Comparison of ENCODE assay signal across 16 mouse cellular contexts in the genomic region with DNA sequence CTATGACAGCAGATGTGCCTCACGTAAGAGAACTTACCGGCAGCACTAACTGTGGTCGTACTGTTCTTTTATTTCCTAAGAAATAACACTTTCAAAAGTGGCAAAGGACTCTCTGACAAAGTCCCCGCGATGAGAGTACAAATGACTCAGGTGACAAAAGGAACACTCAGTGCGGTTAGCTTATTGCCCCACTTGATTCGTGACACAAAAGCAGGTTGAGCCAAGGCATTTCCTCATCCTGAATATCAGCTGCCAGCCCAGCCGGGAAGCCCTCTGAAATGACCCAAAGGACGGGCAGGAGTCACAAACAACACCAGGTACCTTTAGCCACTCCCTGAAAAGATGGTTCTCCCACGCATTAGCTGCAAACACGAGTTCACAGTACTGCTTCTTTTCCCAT.
DNase-seq lines count a peak whose midpoint lies in the region; ATAC-seq and TF ChIP-seq lines count a peak whose summit lies in the region.
"Had no signal": no experiment of that assay in that cellular context is flagged by ENCODE, and none has a peak within 500 bp of the region (broad histone marks: within the 10 kb centered on the region; RNA-seq: fewer than 3 reads in every experiment).

No protein-coding gene starts in this region.

- H3K4me1 ChIP-seq in hindbrain, embryonic 11.5 days (replicated peaks; ENCODE audit: control insufficient read depth, insufficient read depth, low read length): peaks cover 10% of the 10 kb centered on the region
- peaks cover 15% of the 10 kb centered on the region; the same call in 1 of the 2 replicates for H3K4me1 ChIP-seq in hindbrain, postnatal 0 days (ENCODE audit: insufficient read depth, low read length)

- WGBS in hindbrain, embryonic 11.5 days: 50% methylated on average over 11 of the region's 11 CpGs
- WGBS in hindbrain, postnatal 0 days: 53% methylated on average over 11 of the region's 11 CpGs

- ATAC-seq in hindbrain, embryonic 11.5 days (ENCODE audit: low FRiP score): no peak
- no peak for ATAC-seq in hindbrain, postnatal 0 days
- peak; percentile 14 to 52; a peak in 2 of 4 replicates for ATAC-seq in hematopoietic stem cell, adult 5-6 weeks (replicated peaks in 1 of 2; ENCODE audit: insufficient read depth in 1 of 2, low FRiP score in 2 of 2, low TSS enrichment in 1 of 2, low read depth in 1 of 2, poor library complexity in 2 of 2, severe bottlenecking in 2 of 2)
- peak; percentile 94 for ATAC-seq in megakaryocyte, adult 5-6 weeks (ENCODE audit: poor library complexity, severe bottlenecking)
- ATAC-seq: activated CD4-positive, CD25-positive, alpha-beta regulatory T cell, adult 4 months; inflammation-experienced regulatory T-cells, adult 6 months had no signal

- no peak overlapping the region for H3K27ac ChIP-seq in hindbrain, embryonic 11.5 days (ENCODE audit: low read depth, low read length)
- no peak overlapping the region for H3K27ac ChIP-seq in hindbrain, postnatal 0 days
- H3K27ac ChIP-seq: lung, embryonic 15.5 days had no signal

- no peak overlapping the region for H3K4me3 ChIP-seq in hindbrain, embryonic 11.5 days (ENCODE audit: low read depth, low read length)
- no peak overlapping the region for H3K4me3 ChIP-seq in hindbrain, postnatal 0 days (ENCODE audit: low read length)
- H3K4me3 ChIP-seq: erythroblast, embryonic 14.5 days; lung, embryonic 15.5 days had no signal

- H3K4me2 ChIP-seq in hindbrain, embryonic 11.5 days (replicated peaks; ENCODE audit: low read depth, low read length): no peak overlapping the region
- H3K4me2 ChIP-seq in hindbrain, postnatal 0 days (ENCODE audit: low read depth, low read length): no peak overlapping the region

- H3K9me3 ChIP-seq in hindbrain, embryonic 11.5 days (ENCODE audit: control insufficient read depth, low read length): no peaks in the 10 kb centered on the region
- H3K9me3 ChIP-seq in hindbrain, postnatal 0 days (ENCODE audit: low read length): no peaks in the 10 kb centered on the region
- H3K9me3 ChIP-seq: lung, embryonic 15.5 days had no signal

- no peak for TF ChIP-seq CTCF in hindbrain, postnatal 0 days (IDR thresholded peaks at IDR 0.05; ENCODE audit: low read depth)

- no peak overlapping the region for H3K9ac ChIP-seq in hindbrain, embryonic 11.5 days (ENCODE audit: low read depth, low read length)
- H3K9ac ChIP-seq in hindbrain, postnatal 0 days (replicated peaks; ENCODE audit: low read length): no peak overlapping the region
- H3K9ac ChIP-seq: lung, embryonic 15.5 days had no signal

- H3K27me3 ChIP-seq in hindbrain, embryonic 11.5 days (ENCODE audit: control insufficient read depth, insufficient read depth, low read length): no peaks in the 10 kb centered on the region
- H3K27me3 ChIP-seq in hindbrain, postnatal 0 days (ENCODE audit: insufficient read depth, low read length): no peaks in the 10 kb centered on the region
- H3K27me3 ChIP-seq: lung, embryonic 15.5 days had no signal

- peak; percentile 21 for DNase-seq in hindbrain, embryonic 11.5 days (ENCODE audit: low spot score)
- DNase-seq in hindbrain, postnatal 0 days (ENCODE audit: low spot score): no peak
- peak; percentile 19 to 63 for DNase-seq in lung, adult 18-20 months
- no peak for DNase-seq in lung, postnatal 10 days
- no peak for DNase-seq in layer of hippocampus, postnatal 25 days (ENCODE audit: extremely low spot score in 1 of 2, low spot score in 1 of 2)
- DNase-seq: cerebellum, postnatal 10 days; gastrocnemius, postnatal 10 days; left cerebral cortex, postnatal 4 days; midbrain, embryonic 14.5 days; thymus, postnatal 36 days had no signal

- H3K36me3 ChIP-seq in hindbrain, embryonic 11.5 days (ENCODE audit: control insufficient read depth, insufficient read depth, low read length): no peaks in the 10 kb centered on the region
- no peaks in the 10 kb centered on the region for H3K36me3 ChIP-seq in hindbrain, postnatal 0 days (ENCODE audit: insufficient read depth, low read length)
- H3K36me3 ChIP-seq: lung, embryonic 15.5 days had no signal

Comparison
In these comparisons a context has a peak if more than half of its experiments do, and no peak if none do; other contexts are left out.
1. DNase-seq: peak in hindbrain, embryonic 11.5 days (single experiment) and lung, adult 18-20 months (2 of 2); none in hindbrain, postnatal 0 days (single experiment), lung, postnatal 10 days (single experiment) and layer of hippocampus, postnatal 25 days (0 of 2).
2. ATAC-seq: peak in hematopoietic stem cell, adult 5-6 weeks (2 of 2) and megakaryocyte, adult 5-6 weeks (single experiment); none in hindbrain, embryonic 11.5 days (single experiment) and hindbrain, postnatal 0 days (single experiment).